Mouse (Mus musculus): ENCODE data around the gene Adsl. TPM values are rescaled to one million over a fixed set of nuclear protein-coding genes. Genes with fewer than 3 reads are reported as not detected.

The Adsl gene
- polyA plus RNA-seq, 1 experiment from 2014 or later: 99.5 TPM

- DNase-seq (ENCODE audit: low spot score): no peak
- WGBS: 96% methylated on average over 9 of the region's 9 CpGs
These were observed 59.0 kb downstream of the Adsl start for GRCm38 (mm10) chr15:81007339-81007738.

GRCm38 (mm10) chr15:81007905-81008304 is 59.6 kb downstream of the Adsl start:
- no peaks in the 10 kb centered on the region for H3K9me3 ChIP-seq (ENCODE audit: control insufficient read depth, low read length)
- peaks cover 50% of the 10 kb centered on the region for H3K36me3 ChIP-seq (ENCODE audit: control insufficient read depth, insufficient read depth, low read length)
- H3K4me1 ChIP-seq (ENCODE audit: control insufficient read depth, insufficient read depth, low read length): no peaks in the 10 kb centered on the region
- no peak overlapping the region for H3K4me3 ChIP-seq (ENCODE audit: low read depth, low read length)
- no peak overlapping the region for H3K4me2 ChIP-seq (ENCODE audit: low read depth, low read length)
- DNase-seq (ENCODE audit: low spot score) (no peak), ATAC-seq (ENCODE audit: low read depth) (no peak)
- no peak overlapping the region for H3K9ac ChIP-seq (ENCODE audit: low read depth, low read length)
- no peak overlapping the region for H3K27ac ChIP-seq (replicated peaks; ENCODE audit: low read depth, low read length)
- H3K27me3 ChIP-seq (replicated peaks; ENCODE audit: control insufficient read depth, insufficient read depth, low read length): no peaks in the 10 kb centered on the region
- 90% methylated on average over 8 of the region's 8 CpGs for whole genome bisulfite sequencing

More at GRCm38 (mm10) chr15:81007339-81007738, 59.0 kb downstream of the Adsl start:
- no peak overlapping the region for H3K4me2 ChIP-seq (ENCODE audit: low read depth, low read length)
- no peaks in the 10 kb centered on the region for H3K27me3 ChIP-seq (replicated peaks; ENCODE audit: control insufficient read depth, insufficient read depth, low read length)
- H3K9ac ChIP-seq (ENCODE audit: low read depth, low read length): no peak overlapping the region
- H3K36me3 ChIP-seq (ENCODE audit: control insufficient read depth, insufficient read depth, low read length): peaks cover 49% of the 10 kb centered on the region
- no peak overlapping the region for H3K4me3 ChIP-seq (ENCODE audit: low read depth, low read length)
- H3K9me3 ChIP-seq (ENCODE audit: control insufficient read depth, low read length): no peaks in the 10 kb centered on the region
- H3K27ac ChIP-seq (replicated peaks; ENCODE audit: low read depth, low read length): no peak overlapping the region
- H3K4me1 ChIP-seq (ENCODE audit: control insufficient read depth, insufficient read depth, low read length): no peaks in the 10 kb centered on the region
- no peak for ATAC-seq (ENCODE audit: low read depth)

- WGBS: 56% methylated on average over 10 of the region's 10 CpGs
- Histone ChIP-seq H3K27me3 (replicated peaks; ENCODE audit: control insufficient read depth, insufficient read depth, low read length) (no peaks in the 10 kb centered on the region), H3K9ac (ENCODE audit: low read depth, low read length) (no peak overlapping the region), H3K36me3 (ENCODE audit: control insufficient read depth, insufficient read depth, low read length) (peaks cover 49% of the 10 kb centered on the region), H3K9me3 (ENCODE audit: control insufficient read depth, low read length) (no peaks in the 10 kb centered on the region), H3K4me1 (ENCODE audit: control insufficient read depth, insufficient read depth, low read length) (no peaks in the 10 kb centered on the region), H3K27ac (replicated peaks; ENCODE audit: low read depth, low read length) (no peak overlapping the region), H3K4me3 (ENCODE audit: low read depth, low read length) (no peak overlapping the region), H3K4me2 (ENCODE audit: low read depth, low read length) (no peak overlapping the region)
- ATAC-seq (ENCODE audit: low read depth) (no peak), DNase-seq (ENCODE audit: low spot score) (no peak)
These were observed 60.4 kb downstream of the Adsl start for GRCm38 (mm10) chr15:81008689-81009123.

- no peaks in the 10 kb centered on the region for H3K9me3 ChIP-seq (ENCODE audit: control insufficient read depth, low read length)
- H3K4me1 ChIP-seq (ENCODE audit: control insufficient read depth, insufficient read depth, low read length): no peaks in the 10 kb centered on the region
- H3K9ac ChIP-seq (ENCODE audit: low read depth, low read length): no peak overlapping the region
- H3K27me3 ChIP-seq (replicated peaks; ENCODE audit: control insufficient read depth, insufficient read depth, low read length): no peaks in the 10 kb centered on the region
- peaks cover 59% of the 10 kb centered on the region for H3K36me3 ChIP-seq (ENCODE audit: control insufficient read depth, insufficient read depth, low read length)
- no peak for DNase-seq (ENCODE audit: low spot score)
- no peak for ATAC-seq (ENCODE audit: low read depth)
- no peak overlapping the region for H3K4me2 ChIP-seq (ENCODE audit: low read depth, low read length)
- no peak overlapping the region for H3K27ac ChIP-seq (replicated peaks; ENCODE audit: low read depth, low read length)
- 85% methylated on average over 7 of the region's 7 CpGs for WGBS
- H3K4me3 ChIP-seq (ENCODE audit: low read depth, low read length): no peak overlapping the region
These were observed 61.8 kb downstream of the Adsl start for GRCm38 (mm10) chr15:81010114-81010513.

- Histone ChIP-seq H3K9ac (ENCODE audit: low read depth, low read length) (no peak overlapping the region), H3K4me2 (ENCODE audit: low read depth, low read length) (no peak overlapping the region), H3K36me3 (ENCODE audit: control insufficient read depth, insufficient read depth, low read length) (peaks cover 73% of the 10 kb centered on the region), H3K4me1 (ENCODE audit: control insufficient read depth, insufficient read depth, low read length) (no peaks in the 10 kb centered on the region), H3K9me3 (ENCODE audit: control insufficient read depth, low read length) (no peaks in the 10 kb centered on the region), H3K27ac (replicated peaks; ENCODE audit: low read depth, low read length) (no peak overlapping the region), H3K4me3 (ENCODE audit: low read depth, low read length) (no peak overlapping the region), H3K27me3 (replicated peaks; ENCODE audit: control insufficient read depth, insufficient read depth, low read length) (no peaks in the 10 kb centered on the region)
- DNase-seq (ENCODE audit: low spot score) (no peak), ATAC-seq (ENCODE audit: low read depth) (no peak)
- WGBS: 55% methylated on average over 2 of the region's 3 CpGs
These were observed 63.2 kb downstream of the Adsl start for GRCm38 (mm10) chr15:81011523-81011922.

- no peak overlapping the region for H3K9ac ChIP-seq (ENCODE audit: low read depth, low read length)
- no peak overlapping the region for H3K4me2 ChIP-seq (ENCODE audit: low read depth, low read length)
- H3K36me3 ChIP-seq (ENCODE audit: control insufficient read depth, insufficient read depth, low read length): peaks cover 81% of the 10 kb centered on the region
- H3K9me3 ChIP-seq (ENCODE audit: control insufficient read depth, low read length): no peaks in the 10 kb centered on the region
- no peaks in the 10 kb centered on the region for H3K4me1 ChIP-seq (ENCODE audit: control insufficient read depth, insufficient read depth, low read length)
- H3K27me3 ChIP-seq (replicated peaks; ENCODE audit: control insufficient read depth, insufficient read depth, low read length): no peaks in the 10 kb centered on the region
- no peak overlapping the region for H3K27ac ChIP-seq (replicated peaks; ENCODE audit: low read depth, low read length)
- DNase-seq (ENCODE audit: low spot score) (no peak), ATAC-seq (ENCODE audit: low read depth) (no peak)
- 77% methylated on average over 4 of the region's 4 CpGs for WGBS
- H3K4me3 ChIP-seq (ENCODE audit: low read depth, low read length): no peak overlapping the region
These were observed 64.1 kb downstream of the Adsl start for GRCm38 (mm10) chr15:81012359-81012758.

GRCm38 (mm10) chr15:81013186-81013585 is 64.9 kb downstream of the Adsl start:
- no peak overlapping the region for H3K4me3 ChIP-seq (ENCODE audit: low read depth, low read length)
- WGBS: 74% methylated on average over 7 of the region's 7 CpGs
- no peak overlapping the region for H3K9ac ChIP-seq (ENCODE audit: low read depth, low read length)
- DNase-seq (ENCODE audit: low spot score) (no peak), ATAC-seq (ENCODE audit: low read depth) (no peak)
- H3K4me1 ChIP-seq (ENCODE audit: control insufficient read depth, insufficient read depth, low read length): no peaks in the 10 kb centered on the region
- peaks cover 89% of the 10 kb centered on the region for H3K36me3 ChIP-seq (ENCODE audit: control insufficient read depth, insufficient read depth, low read length)
- H3K27me3 ChIP-seq (replicated peaks; ENCODE audit: control insufficient read depth, insufficient read depth, low read length): no peaks in the 10 kb centered on the region
- no peak overlapping the region for H3K4me2 ChIP-seq (ENCODE audit: low read depth, low read length)
- no peak overlapping the region for H3K27ac ChIP-seq (replicated peaks; ENCODE audit: low read depth, low read length)
- H3K9me3 ChIP-seq (ENCODE audit: control insufficient read depth, low read length): no peaks in the 10 kb centered on the region

- no peak overlapping the region for H3K4me2 ChIP-seq (ENCODE audit: low read depth, low read length)
- no peak overlapping the region for H3K4me3 ChIP-seq (ENCODE audit: low read depth, low read length)
- no peak overlapping the region for H3K27ac ChIP-seq (replicated peaks; ENCODE audit: low read depth, low read length)
- H3K27me3 ChIP-seq (replicated peaks; ENCODE audit: control insufficient read depth, insufficient read depth, low read length): no peaks in the 10 kb centered on the region
- DNase-seq (ENCODE audit: low spot score): no peak
- ATAC-seq (ENCODE audit: low read depth): no peak
- H3K9ac ChIP-seq (ENCODE audit: low read depth, low read length): no peak overlapping the region
- peaks cover 96% of the 10 kb centered on the region for H3K36me3 ChIP-seq (ENCODE audit: control insufficient read depth, insufficient read depth, low read length)
- WGBS: 86% methylated on average over 5 of the region's 5 CpGs
- H3K4me1 ChIP-seq (ENCODE audit: control insufficient read depth, insufficient read depth, low read length): no peaks in the 10 kb centered on the region
- H3K9me3 ChIP-seq (ENCODE audit: control insufficient read depth, low read length): no peaks in the 10 kb centered on the region
These were observed 66.9 kb downstream of the Adsl start for GRCm38 (mm10) chr15:81015068-81015744.

GRCm38 (mm10) chr15:81016488-81016887 is 68.2 kb downstream of the Adsl start:
- Histone ChIP-seq H3K36me3 (ENCODE audit: control insufficient read depth, insufficient read depth, low read length) (peaks cover 88% of the 10 kb centered on the region), H3K27ac (replicated peaks; ENCODE audit: low read depth, low read length) (no peak overlapping the region), H3K4me3 (ENCODE audit: low read depth, low read length) (no peak overlapping the region), H3K4me2 (ENCODE audit: low read depth, low read length) (no peak overlapping the region), H3K9me3 (ENCODE audit: control insufficient read depth, low read length) (no peaks in the 10 kb centered on the region), H3K27me3 (replicated peaks; ENCODE audit: control insufficient read depth, insufficient read depth, low read length) (no peaks in the 10 kb centered on the region), H3K9ac (ENCODE audit: low read depth, low read length) (no peak overlapping the region), H3K4me1 (ENCODE audit: control insufficient read depth, insufficient read depth, low read length) (no peaks in the 10 kb centered on the region)
- no peak for ATAC-seq (ENCODE audit: low read depth)
- WGBS: 92% methylated on average over 8 of the region's 10 CpGs
- DNase-seq (ENCODE audit: low spot score): no peak

Measured in embryonic facial prominence, embryonic 14.5 days (tissue).